8 mouse cellular contexts compared by ENCODE assay signal in the genomic region with DNA sequence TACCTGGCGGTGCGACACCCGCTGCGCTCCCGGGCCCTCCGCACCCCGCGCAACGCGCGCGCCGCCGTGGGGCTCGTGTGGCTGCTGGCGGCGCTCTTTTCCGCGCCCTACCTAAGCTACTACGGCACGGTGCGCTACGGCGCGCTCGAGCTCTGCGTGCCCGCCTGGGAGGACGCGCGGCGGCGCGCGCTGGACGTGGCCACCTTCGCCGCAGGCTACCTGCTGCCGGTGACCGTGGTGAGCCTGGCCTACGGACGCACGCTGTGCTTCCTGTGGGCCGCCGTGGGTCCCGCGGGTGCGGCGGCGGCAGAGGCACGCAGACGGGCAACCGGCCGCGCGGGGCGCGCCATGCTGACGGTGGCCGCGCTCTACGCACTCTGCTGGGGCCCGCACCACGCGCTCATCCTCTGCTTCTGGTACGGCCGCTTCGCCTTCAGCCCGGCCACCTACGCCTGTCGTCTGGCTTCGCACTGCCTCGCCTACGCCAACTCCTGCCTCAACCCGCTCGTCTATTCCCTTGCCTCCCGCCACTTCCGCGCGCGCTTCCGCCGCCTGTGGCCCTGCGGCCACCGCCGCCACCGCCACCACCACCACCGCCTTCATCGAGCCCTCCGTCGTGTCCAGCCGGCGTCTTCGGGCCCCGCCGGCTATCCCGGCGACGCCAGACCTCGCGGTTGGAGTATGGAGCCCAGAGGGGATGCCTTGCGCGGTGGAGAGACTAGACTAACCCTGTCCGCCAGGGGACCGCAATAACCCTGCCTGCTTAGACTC. TPM values are rescaled to one million over a fixed set of nuclear protein-coding genes. Genes with fewer than 3 reads are reported as not detected.
A peak's percentile ranks its signal among the peaks of the same experiment; 100 is the strongest.
DNase-seq lines count a peak whose midpoint lies in the region; ATAC-seq and TF ChIP-seq lines count a peak whose summit lies in the region.

No protein-coding gene starts in this region.

- H3K9me3 ChIP-seq in forebrain, embryonic 15.5 days: no peaks in the 10 kb centered on the region
- no peaks in the 10 kb centered on the region for H3K9me3 ChIP-seq in limb, embryonic 12.5 days

- no peaks in the 10 kb centered on the region for H3K79me2 ChIP-seq in liver, adult 2 months (ENCODE audit: control insufficient read depth, insufficient read depth, low read length)

- H3K4me3 ChIP-seq in liver, adult 2 months (ENCODE audit: insufficient read depth, low read depth, low read length): peak overlapping the region; percentile 63
- peak overlapping the region; percentile 51 for H3K4me3 ChIP-seq in forebrain, embryonic 15.5 days
- peak overlapping the region; percentile 63 for H3K4me3 ChIP-seq in limb, embryonic 12.5 days (replicated peaks)

- TF ChIP-seq CTCF in liver, adult 2 months (IDR thresholded peaks at IDR 0.05; ENCODE audit: low read depth, low read length): no peak

- no peak for TF ChIP-seq POLR2A in liver, adult 2 months (IDR thresholded peaks at IDR 0.05; ENCODE audit: extremely low read depth, insufficient read depth, low read length)

- peaks cover 6% of the 10 kb centered on the region for H3K4me1 ChIP-seq in liver, adult 2 months (ENCODE audit: control insufficient read depth, insufficient read depth, low read length)
- peaks cover 18% of the 10 kb centered on the region for H3K4me1 ChIP-seq in forebrain, embryonic 15.5 days
- peaks cover 49% of the 10 kb centered on the region for H3K4me1 ChIP-seq in limb, embryonic 12.5 days (replicated peaks)

- ATAC-seq in forebrain, embryonic 15.5 days (replicated peaks): peak; percentile 44
- no peak for ATAC-seq in limb, embryonic 12.5 days (ENCODE audit: insufficient number of reproducible peaks, insufficient read depth, low FRiP score, low TSS enrichment, low read depth)

- no peaks in the 10 kb centered on the region for H3K36me3 ChIP-seq in liver, adult 2 months (ENCODE audit: control insufficient read depth, insufficient read depth, low read length)
- no peaks in the 10 kb centered on the region for H3K36me3 ChIP-seq in forebrain, embryonic 15.5 days
- H3K36me3 ChIP-seq in limb, embryonic 12.5 days: no peaks in the 10 kb centered on the region

- intact Hi-C loops in gastrocnemius, postnatal 14 days (cut with DNase I; ENCODE audit: low total_unique reads): no loop called here

- 3% methylated on average over 104 of the region's 105 CpGs for WGBS in liver, adult 2 months
- WGBS in forebrain, embryonic 15.5 days: under 1% methylated on average over 105 of the region's 105 CpGs
- under 1% methylated on average over 93 of the region's 105 CpGs for WGBS in limb, embryonic 12.5 days

- peak overlapping the region; percentile 71 for H3K9ac ChIP-seq in liver, adult 2 months (ENCODE audit: low read depth, low read length)
- H3K9ac ChIP-seq in forebrain, embryonic 15.5 days (replicated peaks): peak overlapping the region; percentile 33
- H3K9ac ChIP-seq in limb, embryonic 12.5 days (replicated peaks): peak overlapping the region; percentile 60

- no peak overlapping the region for H3K27ac ChIP-seq in liver, adult 2 months (replicated peaks; ENCODE audit: insufficient read depth, low read depth, low read length)
- H3K27ac ChIP-seq in forebrain, embryonic 15.5 days (replicated peaks): no peak overlapping the region
- H3K27ac ChIP-seq in limb, embryonic 12.5 days: no peak overlapping the region

- peaks cover 8% of the 10 kb centered on the region for H3K27me3 ChIP-seq in liver, adult 2 months (ENCODE audit: control insufficient read depth, insufficient read depth, low read length)
- peaks cover 54% of the 10 kb centered on the region for H3K27me3 ChIP-seq in forebrain, embryonic 15.5 days
- H3K27me3 ChIP-seq in limb, embryonic 12.5 days: peaks cover 36% of the 10 kb centered on the region

- peak; percentile 37 for DNase-seq in adrenal gland, postnatal 10 days
- no peak for DNase-seq in adrenal gland, adult 18-20 months (ENCODE audit: low spot score in 2 of 2)
- no peak for DNase-seq in liver, adult 2 months (ENCODE audit: extremely low read depth, low read depth, low spot score)
- DNase-seq in liver: no peak
- DNase-seq in retina, embryonic 14.5 days (ENCODE audit: low spot score): peak; percentile 49
- no peak for DNase-seq in gastrocnemius, postnatal 14 days

- H3K4me2 ChIP-seq in forebrain, embryonic 15.5 days (replicated peaks): peak overlapping the region; percentile 71
- H3K4me2 ChIP-seq in limb, embryonic 12.5 days: peak overlapping the region; percentile 99

RNA-seq across cellular contexts. Expression of a gene that starts 1.2 kb away (rescaled TPM):
- under 1 TPM; 0.30 to 0.48 TPM for total RNA-seq in adrenal gland, postnatal 10 days (2021)
- under 1 TPM in 1 of 2 experiments, not detected in 1; 0.27 TPM for total RNA-seq in adrenal gland, adult 18-20 months (2021)
- not detected in 2 replicates for total RNA-seq in liver, adult 2 months (2014; rRNA removed)
- 0.09 TPM in 1 of 2 replicates, not detected in the other for polyA plus RNA-seq in liver, adult 2 months (2012; rRNA removed)
- polyA plus RNA-seq in forebrain, embryonic 15.5 days (2015; fragmentation: Nextera tagmentation; extraction: Ambion mirVana): not detected in 2 replicates
- 0.18 TPM in 1 of 2 replicates, not detected in the other for polyA plus RNA-seq in limb, embryonic 12.5 days (2016; fragmentation: Nextera tagmentation; extraction: Ambion mirVana)
- under 1 TPM in 1 of 2 experiments, not detected in 1; 0.23 TPM for total RNA-seq in gastrocnemius, postnatal 14 days (2021)

RNA-seq across cellular contexts. Expression of a gene that starts 14.7 kb away (rescaled TPM):
- 100 to 1,000 TPM; 195 to 222 TPM for total RNA-seq in adrenal gland, postnatal 10 days (2021)
- 100 to 1,000 TPM in 1 of 2 experiments, 10 to 100 TPM in 1; 86.2 to 101 TPM for total RNA-seq in adrenal gland, adult 18-20 months (2021)
- total RNA-seq in liver, adult 2 months (2014; rRNA removed): 64.2 and 82.1 TPM in 2 replicates
- polyA plus RNA-seq in liver, adult 2 months (2012; rRNA removed): 68.0 and 79.0 TPM in 2 replicates
- polyA plus RNA-seq in forebrain, embryonic 15.5 days (2015; fragmentation: Nextera tagmentation; extraction: Ambion mirVana): 470 and 489 TPM in 2 replicates
- polyA plus RNA-seq in limb, embryonic 12.5 days (2016; fragmentation: Nextera tagmentation; extraction: Ambion mirVana): 677 and 728 TPM in 2 replicates
- total RNA-seq in gastrocnemius, postnatal 14 days (2021): 100 to 1,000 TPM; 129 to 164 TPM

RNA-seq across cellular contexts. Expression of a gene that starts 19.8 kb away (rescaled TPM):
- total RNA-seq in adrenal gland, postnatal 10 days (2021): 10 to 100 TPM; 19.2 to 21.4 TPM
- total RNA-seq in adrenal gland, adult 18-20 months (2021): 10 to 100 TPM; 23.9 to 26.5 TPM
- total RNA-seq in liver, adult 2 months (2014; rRNA removed): 5.1 and 6.4 TPM in 2 replicates
- polyA plus RNA-seq in liver, adult 2 months (2012; rRNA removed): 22.5 and 27.1 TPM in 2 replicates
- polyA plus RNA-seq in forebrain, embryonic 15.5 days (2015; fragmentation: Nextera tagmentation; extraction: Ambion mirVana): 61.6 and 65.5 TPM in 2 replicates
- polyA plus RNA-seq in limb, embryonic 12.5 days (2016; fragmentation: Nextera tagmentation; extraction: Ambion mirVana): 63.7 and 67.1 TPM in 2 replicates
- 1 to 10 TPM; 5.4 to 6.1 TPM for total RNA-seq in gastrocnemius, postnatal 14 days (2021)

RNA-seq across cellular contexts. Expression of a gene that starts 32.1 kb away (rescaled TPM):
- total RNA-seq in adrenal gland, postnatal 10 days (2021): 100 to 1,000 TPM; 172 to 182 TPM
- 100 to 1,000 TPM; 136 to 139 TPM for total RNA-seq in adrenal gland, adult 18-20 months (2021)
- 82.1 and 94.2 TPM in 2 replicates for total RNA-seq in liver, adult 2 months (2014; rRNA removed)
- 98.3 and 103 TPM in 2 replicates for polyA plus RNA-seq in liver, adult 2 months (2012; rRNA removed)
- polyA plus RNA-seq in forebrain, embryonic 15.5 days (2015; fragmentation: Nextera tagmentation; extraction: Ambion mirVana): 192 and 195 TPM in 2 replicates
- polyA plus RNA-seq in limb, embryonic 12.5 days (2016; fragmentation: Nextera tagmentation; extraction: Ambion mirVana): 232 and 241 TPM in 2 replicates
- total RNA-seq in gastrocnemius, postnatal 14 days (2021): 10 to 100 TPM; 65.8 to 69.7 TPM

Comparison
In these comparisons a context has a peak if more than half of its experiments do, and no peak if none do; other contexts are left out.
1. DNase-seq: peak in adrenal gland, postnatal 10 days (single experiment) and retina, embryonic 14.5 days (single experiment); none in adrenal gland, adult 18-20 months (0 of 2), liver, adult 2 months (single experiment), liver (single experiment) and gastrocnemius, postnatal 14 days (single experiment).
2. Peak in every context shown above with its lines, with median percentiles within 50 percentile points of each other: H3K4me3 ChIP-seq and H3K9ac ChIP-seq.